Mouse (Mus musculus): ENCODE results near the gene Col25a1.

- TF ChIP-seq POLR2A (IDR thresholded peaks at IDR 0.05; ENCODE audit: insufficient read depth, low read depth, low read length) = no peak
- no peak for TF ChIP-seq CTCF (IDR thresholded peaks at IDR 0.05; ENCODE audit: insufficient read depth, low read depth, low read length)
Measured at GRCm38 (mm10) chr3:130181591-130181980, 50.3 kb downstream of the Col25a1 start.

Measured in olfactory bulb, adult 2 months (tissue).